Mouse (Mus musculus) liver, adult 2 months (tissue): ENCODE measurements around the gene Agxt2. TPM values are rescaled to one million over a fixed set of nuclear protein-coding genes. Genes with fewer than 3 reads are reported as not detected.

Experiments used
- DNase-seq: peaks from one replicate; pipeline ENCODE4 v3.0.0-alpha.2; 2011; ENCODE audit warnings: low read depth, low spot score; ENCODE audit errors: extremely low read depth
- H3K27ac ChIP-seq: fragments of 200-500 bp; replicated peaks from 2 replicates; pipeline ENCODE4 v1.5.1; 2012; ENCODE audit warnings: low read depth, mild to moderate bottlenecking, control low read depth, inconsistent platforms, low read length; ENCODE audit not compliant: insufficient read depth
- H3K27me3 ChIP-seq: fragments of 200-500 bp; 2 replicates; pipeline ENCODE4 v1.6.1; 2012; ENCODE audit warnings: mild to moderate bottlenecking, moderate library complexity, low read length, inconsistent platforms; ENCODE audit not compliant: control insufficient read depth, insufficient read depth
- H3K36me3 ChIP-seq: fragments of 200-500 bp; 2 replicates; pipeline ENCODE4 v1.6.1; 2012; ENCODE audit warnings: low read length, inconsistent platforms; ENCODE audit not compliant: control insufficient read depth, insufficient read depth
- H3K4me1 ChIP-seq: fragments of 200-500 bp; 2 replicates; pipeline ENCODE4 v1.6.1; 2011; ENCODE audit warnings: low read length; ENCODE audit not compliant: control insufficient read depth, insufficient read depth
- H3K4me3 ChIP-seq: fragments of 200-500 bp; 2 replicates; pipeline ENCODE4 v1.5.1; 2011; ENCODE audit warnings: low read depth, mild to moderate bottlenecking, control low read depth, low read length, moderate library complexity; ENCODE audit not compliant: insufficient read depth
- H3K79me2 ChIP-seq: fragments of 200-500 bp; 2 replicates; pipeline ENCODE4 v1.6.1; 2012; ENCODE audit warnings: inconsistent platforms, mild to moderate bottlenecking, low read length, moderate library complexity; ENCODE audit not compliant: control insufficient read depth, insufficient read depth
- H3K9ac ChIP-seq: fragments of 200-500 bp; 2 replicates; pipeline ENCODE4 v1.6.1; 2012; ENCODE audit warnings: low read depth, mild to moderate bottlenecking, control low read depth, inconsistent platforms, low read length
- CTCF ChIP-seq: fragments of 200-500 bp; IDR thresholded peaks from 2 replicates; pipeline ENCODE4 v1.5.1; 2011; ENCODE audit warnings: low read depth, low read length, control low read depth
- POLR2A ChIP-seq: fragments of 200-500 bp; IDR thresholded peaks from 2 replicates; pipeline ENCODE4 v1.6.1; 2011; ENCODE audit warnings: low read length, control low read depth; ENCODE audit not compliant: insufficient read depth; ENCODE audit errors: extremely low read depth
- WGBS: fragments of 180-500 bp; shearing (Covaris S2); methylation state at CpG from one replicate; pipeline ENCODE4 v1.1.7; 2018; 5-methylcytosine and 5-hydroxymethylcytosine counted together
- polyA plus RNA-seq: library from polyadenylated mRNA; depleted of rRNA; stranded (reverse); fragments of >200 nt; gene quantifications from 2 replicates; pipeline ENCODE4 v1.2.3, GENCODE M21; 2012; rRNA removed
- total RNA-seq: library from RNA; depleted of rRNA; stranded (reverse); fragments of >200 nt; gene quantifications from 2 replicates; pipeline ENCODE4 v1.2.3, GENCODE M21; 2014; rRNA removed

Gene Agxt2
- total and polyA plus RNA-seq, 2 experiments: 58.0 to 136 TPM

- WGBS: 69% methylated on average over 6 of the region's 6 CpGs
- peak; percentile 26 for DNase-seq
- Histone ChIP-seq H3K4me1 (no peaks in the 10 kb centered on the region), H3K27ac (no peak overlapping the region), H3K27me3 (no peaks in the 10 kb centered on the region), H3K36me3 (peaks cover 20% of the 10 kb centered on the region), H3K4me3 (no peak overlapping the region), H3K9ac (no peak overlapping the region), H3K79me2 (no peaks in the 10 kb centered on the region)
- TF ChIP-seq POLR2A (no peak), CTCF (peak; percentile 20; the same call in 1 of the 2 replicates)
These were observed 81.6 kb downstream of the Agxt2 start for GRCm38 (mm10) chr15:10439963-10440362.

GRCm38 (mm10) chr15:10441493-10441892 is 83.2 kb downstream of the Agxt2 start:
- Histone ChIP-seq H3K27ac (no peak overlapping the region), H3K4me3 (no peak overlapping the region), H3K4me1 (no peaks in the 10 kb centered on the region), H3K27me3 (no peaks in the 10 kb centered on the region), H3K36me3 (peaks cover 21% of the 10 kb centered on the region), H3K9ac (no peak overlapping the region), H3K79me2 (no peaks in the 10 kb centered on the region)
- 86% methylated on average over 9 of the region's 9 CpGs for WGBS
- TF ChIP-seq CTCF (no peak), POLR2A (no peak)
- DNase-seq: no peak

- TF ChIP-seq POLR2A (no peak), CTCF (no peak)
- Histone ChIP-seq H3K27ac (no peak overlapping the region), H3K27me3 (no peaks in the 10 kb centered on the region), H3K9ac (no peak overlapping the region), H3K79me2 (no peaks in the 10 kb centered on the region), H3K4me3 (no peak overlapping the region), H3K36me3 (peaks cover 26% of the 10 kb centered on the region), H3K4me1 (no peaks in the 10 kb centered on the region)
- no peak for DNase-seq
- 84% methylated on average over 1 of the region's 1 CpGs for WGBS
These were observed 83.9 kb downstream of the Agxt2 start for GRCm38 (mm10) chr15:10442275-10442674.

GRCm38 (mm10) chr15:10447102-10447501 is 88.8 kb downstream of the Agxt2 start:
- Histone ChIP-seq H3K27me3 (no peaks in the 10 kb centered on the region), H3K36me3 (peaks cover 37% of the 10 kb centered on the region), H3K4me3 (no peak overlapping the region), H3K4me1 (no peaks in the 10 kb centered on the region), H3K79me2 (no peaks in the 10 kb centered on the region), H3K27ac (no peak overlapping the region), H3K9ac (no peak overlapping the region)
- 91% methylated on average over 3 of the region's 3 CpGs for WGBS
- no peak for TF ChIP-seq CTCF
- DNase-seq: no peak

Other genes starting within 250 kb of the Agxt2 start
- 123 and 171 TPM in 2 replicates for gene Prlr, start 181.3 kb upstream of the Agxt2 start, total RNA-seq
- 107 and 167 TPM in 2 replicates for gene Prlr, start 181.3 kb upstream of the Agxt2 start, polyA plus RNA-seq
- 1.4 and 1.9 TPM in 2 replicates for gene Gm21973, start 33.2 kb upstream of the Agxt2 start, total RNA-seq
- gene Gm21973, start 33.2 kb upstream of the Agxt2 start, polyA plus RNA-seq: 0.59 TPM in 1 of 2 replicates, not detected in the other
- 6.8 and 7.6 TPM in 2 replicates for gene Dnajc21, start 112.0 kb downstream of the Agxt2 start, total RNA-seq
- 0.76 and 1.3 TPM in 2 replicates for gene Dnajc21, start 112.0 kb downstream of the Agxt2 start, polyA plus RNA-seq
- gene Brix1, start 127.4 kb downstream of the Agxt2 start, total RNA-seq: 6.8 and 8.0 TPM in 2 replicates
- gene Brix1, start 127.4 kb downstream of the Agxt2 start, polyA plus RNA-seq: 1.4 and 1.6 TPM in 2 replicates
- gene Rad1, start 127.5 kb downstream of the Agxt2 start, total RNA-seq: 4.3 and 6.6 TPM in 2 replicates
- 3.7 and 4.6 TPM in 2 replicates for gene Rad1, start 127.5 kb downstream of the Agxt2 start, polyA plus RNA-seq
- not detected in 2 replicates for gene Ttc23l, start 200.1 kb downstream of the Agxt2 start, total RNA-seq
- not detected in 2 replicates for gene Ttc23l, start 200.1 kb downstream of the Agxt2 start, polyA plus RNA-seq